Mouse (Mus musculus): ENCODE measurements around the gene Imp3.

GRCm38 (mm10) chr9:56907549-56907948 lies 29.7 kb upstream of the Imp3 start:
- no peak for TF ChIP-seq CTCF (IDR thresholded peaks at IDR 0.05; ENCODE audit: low read depth, low read length)
- TF ChIP-seq POLR2A (IDR thresholded peaks at IDR 0.05; ENCODE audit: insufficient read depth, low read length): no peak
- TF ChIP-seq EP300 (IDR thresholded peaks at IDR 0.05; ENCODE audit: insufficient read depth, low read depth, low read length): no peak

Data from ES-Bruce4 (cell line).